Mouse (Mus musculus) layer of hippocampus, postnatal 25 days (tissue): ENCODE measurements around the gene Pabpc1l. TPM values are rescaled to one million over a fixed set of nuclear protein-coding genes. Genes with fewer than 3 reads are reported as not detected.

Experiments used
- DNase-seq, 2 experiments: peaks; one replicate each; pipeline ENCODE4 v3.0.0; 2022; ENCODE audit warnings: mixed read lengths in 2 of 2, low spot score in 1 of 2; ENCODE audit errors: extremely low spot score in 1 of 2
- total RNA-seq, 2 experiments: library from RNA; stranded (reverse); gene quantifications; 2 replicates each; pipeline ENCODE4 v1.2.3; 2021

Gene Pabpc1l
- total RNA-seq, 2 experiments from 2014 or later, result 0.32 to 1.3 TPM

DNA sequence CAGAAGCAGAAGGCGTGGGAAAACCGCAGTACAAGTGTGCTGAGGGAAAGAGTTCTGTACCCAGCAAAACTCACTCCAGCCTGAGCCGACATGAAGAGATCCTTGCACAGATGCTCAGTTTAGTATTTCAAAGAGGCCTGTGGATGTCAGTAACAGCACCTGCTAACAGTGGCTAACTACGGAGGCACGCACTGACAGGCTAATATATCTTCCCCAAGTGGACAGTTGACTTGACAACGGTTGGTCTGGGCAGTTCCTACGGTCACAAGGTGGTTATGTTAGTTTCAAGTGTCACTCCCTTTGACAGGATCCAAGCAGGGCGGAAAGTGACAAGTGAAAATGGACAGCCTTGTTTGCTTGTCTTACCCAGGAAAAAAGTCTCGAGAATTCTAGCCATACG, 56.9 kb downstream of the Pabpc1l start:
- DNase-seq, result no peak

DNA sequence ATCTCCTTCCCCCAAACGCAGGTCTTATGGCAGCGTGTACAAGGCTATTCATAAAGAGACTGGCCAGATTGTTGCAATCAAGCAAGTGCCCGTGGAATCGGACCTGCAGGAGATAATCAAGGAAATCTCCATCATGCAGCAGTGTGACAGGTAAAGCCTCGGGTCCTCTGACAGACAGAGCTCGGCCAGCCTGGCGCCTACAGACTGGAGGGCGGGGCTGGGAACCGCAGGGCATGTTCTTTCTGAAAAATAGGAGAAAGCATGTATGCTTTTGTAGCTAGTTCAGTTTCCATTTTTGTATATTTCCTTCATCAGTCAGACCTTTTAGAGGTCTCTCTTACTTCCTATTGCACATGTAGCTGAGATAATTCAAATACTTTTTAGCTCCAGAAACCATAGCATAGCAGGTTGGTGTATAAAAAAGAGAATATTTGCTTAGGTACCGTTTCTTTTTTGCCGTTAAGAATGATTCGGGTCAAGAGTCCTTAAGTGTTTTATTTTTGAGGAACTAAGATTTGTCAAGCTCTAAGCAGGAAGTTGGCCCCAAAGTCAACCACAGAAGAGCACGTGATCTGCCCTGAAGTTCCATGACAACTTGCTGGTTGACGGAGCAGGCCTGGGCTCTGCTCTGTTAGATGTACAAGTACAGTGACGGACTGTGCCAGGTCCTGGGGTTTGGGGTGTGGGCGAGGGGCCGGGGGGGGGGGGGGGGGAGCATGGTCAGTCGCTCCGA, 58.5 kb downstream of the Pabpc1l start:
- DNase-seq, result no peak

DNA sequence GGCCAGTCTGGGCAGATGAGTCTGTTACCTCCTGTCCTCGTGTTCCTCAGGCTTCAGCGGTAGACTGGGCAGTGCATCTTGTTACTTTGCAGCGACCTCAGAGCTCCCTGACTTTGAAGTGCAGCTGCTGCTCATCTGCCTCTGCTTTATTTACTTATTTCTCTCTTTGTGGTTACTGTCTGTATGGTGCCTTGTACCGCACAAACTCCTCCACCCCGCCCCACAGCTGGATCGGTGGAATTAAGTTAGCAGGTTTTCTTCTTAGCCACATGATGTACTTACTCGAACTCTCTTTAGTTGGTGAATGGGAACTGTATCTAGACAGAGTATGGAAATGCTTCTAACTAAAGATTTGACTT, 59.1 kb downstream of the Pabpc1l start:
- DNase-seq, result no peak

DNA sequence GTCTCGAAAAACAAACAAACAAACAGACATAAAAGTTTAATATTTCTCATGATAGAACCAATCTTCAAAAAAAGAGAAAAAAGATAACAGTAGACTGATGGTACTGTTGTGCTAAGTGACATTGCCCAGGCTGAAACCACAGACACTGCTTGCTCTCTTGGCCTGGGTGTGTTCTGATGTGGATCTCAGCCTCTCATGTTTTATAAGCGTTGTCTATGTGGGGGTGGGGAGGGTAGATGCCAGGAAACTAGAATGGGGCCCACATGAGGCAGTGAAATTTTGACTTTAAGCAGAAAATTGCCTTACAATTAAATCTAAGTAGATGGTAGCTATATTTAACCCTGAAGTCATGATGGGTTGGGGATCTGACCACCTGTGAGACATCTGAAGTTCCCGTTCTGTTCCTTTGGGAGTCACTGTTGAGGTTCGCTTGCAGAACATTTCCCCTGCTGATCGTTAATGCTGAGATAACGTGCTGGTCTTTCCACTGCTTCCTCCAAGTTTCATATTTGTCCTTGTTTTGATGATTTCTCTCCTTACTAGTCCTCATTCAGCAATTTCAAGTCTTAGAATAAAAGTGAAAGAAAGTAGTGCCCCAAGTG, 62.3 kb downstream of the Pabpc1l start:
- DNase-seq, result no peak

DNA sequence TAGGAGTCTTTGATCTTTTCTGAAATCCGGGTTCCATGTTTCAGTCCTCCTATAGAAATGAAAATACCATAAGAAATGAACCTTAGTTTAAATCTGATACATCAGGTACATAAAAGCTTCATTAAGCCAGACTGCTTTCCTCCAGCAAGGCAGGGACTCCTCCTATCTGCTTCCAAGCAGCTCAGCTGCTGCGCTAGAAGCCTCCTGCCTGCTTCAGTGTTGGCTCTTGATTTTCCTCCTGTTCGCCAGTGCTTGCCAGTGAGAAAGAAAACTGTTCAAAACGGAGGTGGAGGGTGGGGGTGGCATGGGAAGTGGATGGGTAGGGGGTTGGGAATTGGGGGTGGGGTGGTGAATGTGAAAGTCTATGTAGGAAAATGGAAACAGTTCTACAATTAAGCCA, 64.3 kb downstream of the Pabpc1l start:
- DNase-seq, result no peak

DNA sequence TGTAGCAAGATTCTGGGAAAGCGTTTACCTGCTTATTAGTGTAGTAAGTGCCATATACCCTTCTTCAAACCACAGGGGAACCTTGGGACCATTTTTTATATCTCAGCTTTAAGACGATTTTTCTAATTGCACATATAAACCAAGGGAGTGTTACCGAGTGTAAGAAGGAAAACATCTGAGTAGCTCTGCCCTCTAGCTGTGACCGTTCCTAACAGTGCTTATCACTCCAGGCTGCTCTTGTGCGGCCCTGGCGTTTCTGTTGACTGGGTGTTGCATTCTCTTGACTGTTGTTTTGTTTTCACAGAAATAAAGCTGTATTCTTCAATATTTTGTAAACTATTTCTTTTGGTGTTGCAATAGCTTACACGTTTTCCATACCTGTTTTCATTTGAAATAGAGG, 68.9 kb downstream of the Pabpc1l start:
- DNase-seq, result no peak

DNA sequence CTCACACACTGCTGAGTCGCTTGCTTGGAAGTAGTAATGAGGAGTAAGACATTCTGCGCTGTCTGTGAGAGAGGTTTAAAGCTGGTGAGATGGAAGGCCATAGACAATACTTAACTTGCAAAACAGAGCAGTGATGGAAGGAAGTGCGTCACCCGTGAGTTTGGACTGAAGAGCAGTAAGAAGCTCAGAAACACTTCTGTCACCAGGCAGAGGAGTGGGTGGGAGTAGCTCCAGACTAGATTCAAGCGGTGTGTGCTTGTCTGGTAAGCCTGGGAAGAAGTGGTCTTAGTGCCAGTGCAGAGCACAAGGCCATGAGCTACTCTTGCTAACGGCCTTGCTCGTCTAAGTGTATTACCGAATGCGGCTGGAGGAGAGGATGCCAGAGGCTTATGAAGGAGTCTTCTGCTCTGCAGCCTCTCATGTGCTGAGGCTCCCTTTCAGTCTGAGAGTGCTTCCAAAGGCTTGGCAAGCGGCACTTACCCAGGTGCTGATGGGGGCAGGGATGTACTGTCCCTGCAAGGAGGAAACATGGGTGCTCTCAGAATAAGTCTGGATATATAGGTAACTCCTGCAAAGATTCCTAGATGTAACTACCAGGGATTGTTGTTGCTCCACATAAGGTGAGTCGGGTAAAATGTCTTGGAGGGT, 73.5 kb downstream of the Pabpc1l start:
- DNase-seq, result no peak

Other genes with a start within 250 kb of the Pabpc1l start
- not detected for gene Ccn5, start 204.6 kb upstream of the Pabpc1l start, total RNA-seq
- not detected for gene Kcnk15, start 171.8 kb upstream of the Pabpc1l start, total RNA-seq
- gene Rims4, start 106.8 kb upstream of the Pabpc1l start, total RNA-seq, result 10 to 100 TPM; 42.6 to 47.9 TPM
- 100 to 1,000 TPM; 506 to 588 TPM for gene Ywhab, start 30.5 kb upstream of the Pabpc1l start, total RNA-seq
- gene Stk4, start 44.9 kb downstream of the Pabpc1l start, total RNA-seq, result 10 to 100 TPM; 47.8 to 48.6 TPM
- gene Tomm34, start 45.7 kb downstream of the Pabpc1l start, total RNA-seq, result 10 to 100 TPM; 86.8 to 95.2 TPM
- 1 to 10 TPM; 4.4 to 5.0 TPM for gene Kcns1, start 145.7 kb downstream of the Pabpc1l start, total RNA-seq
- not detected for gene Wfdc5, start 157.3 kb downstream of the Pabpc1l start, total RNA-seq
- not detected for gene Wfdc12, start 165.2 kb downstream of the Pabpc1l start, total RNA-seq
- not detected for gene Wfdc15a, start 174.7 kb downstream of the Pabpc1l start, total RNA-seq
- gene Wfdc15b, start 196.2 kb downstream of the Pabpc1l start, total RNA-seq, result not detected
- not detected for gene Svs2, start 213.0 kb downstream of the Pabpc1l start, total RNA-seq
- not detected for gene Svs3b, start 231.2 kb downstream of the Pabpc1l start, total RNA-seq